17 mouse cellular contexts compared by ENCODE assay signal in genomic region chr5:111660968-111661367, GRCm38 (mm10).
DNase-seq lines count a peak whose midpoint lies in the region; ATAC-seq lines count a peak whose summit lies in the region.
"Had no signal": no experiment of that assay in that cellular context is flagged by ENCODE, and none has a peak within 500 bp of the region (broad histone marks: within the 10 kb centered on the region; RNA-seq: fewer than 3 reads in every experiment).

No protein-coding gene starts in this region.

- H3K4me3 ChIP-seq in forebrain, embryonic 15.5 days = no peak overlapping the region
- H3K4me3 ChIP-seq in hindbrain, embryonic 15.5 days = no peak overlapping the region
- H3K4me3 ChIP-seq in midbrain, embryonic 15.5 days = no peak overlapping the region
- no peak overlapping the region for H3K4me3 ChIP-seq in neural tube, embryonic 15.5 days (replicated peaks)
- H3K4me3 ChIP-seq: heart, embryonic 12.5 days; limb, embryonic 13.5 days; liver, embryonic 15.5 days; megakaryocyte, embryonic 14.5 days had no signal

- no peaks in the 10 kb centered on the region for H3K27me3 ChIP-seq in forebrain, embryonic 15.5 days
- H3K27me3 ChIP-seq in hindbrain, embryonic 15.5 days = no peaks in the 10 kb centered on the region
- H3K27me3 ChIP-seq in midbrain, embryonic 15.5 days (replicated peaks) = no peaks in the 10 kb centered on the region
- H3K27me3 ChIP-seq in neural tube, embryonic 15.5 days (replicated peaks) = 0 out of 2 replicates have a peak, but pooled peaks cover 2% of the 10 kb centered on the region
- H3K27me3 ChIP-seq: liver, embryonic 15.5 days had no signal

- no peaks in the 10 kb centered on the region for H3K9me3 ChIP-seq in forebrain, embryonic 15.5 days
- no peaks in the 10 kb centered on the region for H3K9me3 ChIP-seq in hindbrain, embryonic 15.5 days
- H3K9me3 ChIP-seq in midbrain, embryonic 15.5 days = no peaks in the 10 kb centered on the region
- no peaks in the 10 kb centered on the region for H3K9me3 ChIP-seq in neural tube, embryonic 15.5 days (replicated peaks)
- H3K9me3 ChIP-seq: heart, embryonic 12.5 days; limb, embryonic 13.5 days; liver, embryonic 15.5 days; megakaryocyte, embryonic 14.5 days had no signal

- WGBS in forebrain, embryonic 15.5 days = 15% methylated on average over 6 of the region's 6 CpGs
- 22% methylated on average over 6 of the region's 6 CpGs for WGBS in hindbrain, embryonic 15.5 days
- WGBS in midbrain, embryonic 15.5 days = 23% methylated on average over 6 of the region's 6 CpGs
- 18% methylated on average over 6 of the region's 6 CpGs for WGBS in neural tube, embryonic 15.5 days

- ATAC-seq in forebrain, embryonic 15.5 days (replicated peaks) = 0 out of 2 replicates have a peak, but pooled peaks have one; percentile 21
- no peak for ATAC-seq in hindbrain, embryonic 15.5 days (ENCODE audit: low FRiP score, low read depth)
- peak; percentile 22; the same call in 1 of the 2 replicates for ATAC-seq in midbrain, embryonic 15.5 days (replicated peaks)
- no peak for ATAC-seq in neural tube, embryonic 15.5 days (ENCODE audit: low FRiP score)
- ATAC-seq: intestine, embryonic 16.5 days had no signal

- no peak overlapping the region for H3K9ac ChIP-seq in forebrain, embryonic 15.5 days (replicated peaks)
- no peak overlapping the region for H3K9ac ChIP-seq in hindbrain, embryonic 15.5 days
- no peak overlapping the region for H3K9ac ChIP-seq in midbrain, embryonic 15.5 days
- no peak overlapping the region for H3K9ac ChIP-seq in neural tube, embryonic 15.5 days (replicated peaks)
- H3K9ac ChIP-seq: heart, embryonic 12.5 days; limb, embryonic 13.5 days; liver, embryonic 15.5 days had no signal

- peak overlapping the region; percentile 85 for H3K27ac ChIP-seq in forebrain, embryonic 15.5 days (replicated peaks)
- H3K27ac ChIP-seq in hindbrain, embryonic 15.5 days (replicated peaks) = peak overlapping the region; percentile 84
- H3K27ac ChIP-seq in midbrain, embryonic 15.5 days = peak overlapping the region; percentile 87
- peak overlapping the region; percentile 82 for H3K27ac ChIP-seq in neural tube, embryonic 15.5 days (replicated peaks)
- H3K27ac ChIP-seq: kidney, postnatal 0 days; limb, embryonic 13.5 days; liver, embryonic 15.5 days had no signal

- no peak for DNase-seq in adrenal gland, postnatal 25 days
- DNase-seq in spleen, postnatal 36 days (ENCODE audit: low spot score in 2 of 2) = no peak
- no peak for DNase-seq in adrenal gland, adult (ENCODE audit: inconsistent age in 2 of 2, low spot score in 1 of 2)
- no peak for DNase-seq in cerebellum, postnatal 4 days (ENCODE audit: low spot score in 2 of 2)
- DNase-seq: gastrocnemius, postnatal 36 days; heart, postnatal 36 days; lung, postnatal 10 days had no signal

- no peak overlapping the region for H3K4me2 ChIP-seq in forebrain, embryonic 15.5 days (replicated peaks)
- H3K4me2 ChIP-seq in hindbrain, embryonic 15.5 days = peak overlapping the region; percentile 16
- H3K4me2 ChIP-seq in midbrain, embryonic 15.5 days = 0 out of 2 replicates have a peak overlapping the region, but pooled peaks have one; percentile 17
- peak overlapping the region; percentile 15; the same call in 1 of the 2 replicates for H3K4me2 ChIP-seq in neural tube, embryonic 15.5 days
- H3K4me2 ChIP-seq: heart, embryonic 12.5 days; limb, embryonic 13.5 days; liver, embryonic 15.5 days had no signal

- H3K4me1 ChIP-seq in forebrain, embryonic 15.5 days = peaks cover 28% of the 10 kb centered on the region
- H3K4me1 ChIP-seq in hindbrain, embryonic 15.5 days (replicated peaks) = peaks cover 28% of the 10 kb centered on the region
- peaks cover 39% of the 10 kb centered on the region for H3K4me1 ChIP-seq in midbrain, embryonic 15.5 days
- H3K4me1 ChIP-seq in neural tube, embryonic 15.5 days = peaks cover 26% of the 10 kb centered on the region
- H3K4me1 ChIP-seq: liver, embryonic 15.5 days; megakaryocyte, embryonic 14.5 days had no signal

- no peaks in the 10 kb centered on the region for H3K36me3 ChIP-seq in forebrain, embryonic 15.5 days
- H3K36me3 ChIP-seq in hindbrain, embryonic 15.5 days = no peaks in the 10 kb centered on the region
- no peaks in the 10 kb centered on the region for H3K36me3 ChIP-seq in midbrain, embryonic 15.5 days (replicated peaks)
- H3K36me3 ChIP-seq in neural tube, embryonic 15.5 days = no peaks in the 10 kb centered on the region
- H3K36me3 ChIP-seq: heart, embryonic 12.5 days; limb, embryonic 13.5 days; liver, embryonic 15.5 days had no signal

Comparison
In these comparisons a context has a peak if more than half of its experiments do, and no peak if none do; other contexts are left out.
1. ATAC-seq: peak in forebrain, embryonic 15.5 days (single experiment) and midbrain, embryonic 15.5 days (single experiment); none in hindbrain, embryonic 15.5 days (single experiment) and neural tube, embryonic 15.5 days (single experiment).
2. Peak in every context shown above with its lines, with median percentiles within 50 percentile points of each other: H3K27ac ChIP-seq.